Mouse (Mus musculus) spleen, postnatal 14 days (tissue): ENCODE data around the gene Gm44973.

Experiments used
- DNase-seq, 2 experiments: peaks; one replicate each; pipeline ENCODE4 v3.0.0; 2021 to 2022; ENCODE audit warnings: low spot score in 2 of 2

The Gm44973 gene

GRCm38 (mm10) chr7:5080815-5081214, 65.5 kb downstream of the Gm44973 start:
- DNase-seq: no peak

- no peak for DNase-seq
These were observed 65.9 kb downstream of the Gm44973 start for GRCm38 (mm10) chr7:5081241-5081640.

- no peak for DNase-seq
These were observed 66.6 kb downstream of the Gm44973 start for GRCm38 (mm10) chr7:5081939-5082338.
